Mouse (Mus musculus): ENCODE results near the gene Atxn7l1. TPM values are rescaled to one million over a fixed set of nuclear protein-coding genes. Genes with fewer than 3 reads are reported as not detected.
A peak's percentile ranks its signal among the peaks of the same experiment; 100 is the strongest.
"Not testable (repeated sequence)": the region's sequence is repeated elsewhere in the genome, so short reads cannot be mapped to it uniquely, and the experiment has no call there.

Atxn7l1 gene
- total RNA-seq, 1 experiment: 3.9 TPM

- TF ChIP-seq ZC3H11A (IDR thresholded peaks at IDR 0.05; ENCODE audit: borderline replicate concordance, low read depth, low read length) (no peak), CHD2 (IDR thresholded peaks at IDR 0.05; ENCODE audit: low read depth, low read length) (no peak), MAFK (IDR thresholded peaks at IDR 0.05; ENCODE audit: insufficient read depth, low read depth, low read length) (no peak), HCFC1 (IDR thresholded peaks at IDR 0.05; ENCODE audit: borderline replicate concordance, insufficient read depth, low read length) (no peak), ZNF384 (IDR thresholded peaks at IDR 0.05; ENCODE audit: low read depth, low read length) (no peak)
- in situ Hi-C loops (cut with MboI; ENCODE audit: low sequenced_read_pairs in 2 of 2, unreplicated experiment in 2 of 2): no loop called here
- Histone ChIP-seq H3K4me1 (ENCODE audit: control insufficient read depth in 2 of 2, insufficient read depth in 2 of 2, low read length in 2 of 2, poor library complexity in 1 of 2) (peaks cover 0 to 3% of the 10 kb centered on the region in 2 experiments; a peak in 1 of 4 replicates), H3K9me3 (ENCODE audit: control insufficient read depth, insufficient read depth, low read depth, low read length) (no peaks in the 10 kb centered on the region), H3K4me3 (ENCODE audit: insufficient read depth in 1 of 2, low read depth in 1 of 2, low read length in 2 of 2, poor library complexity in 1 of 2, severe bottlenecking in 1 of 2) (no peak overlapping the region), H3K9ac (ENCODE audit: insufficient read depth, low read depth, low read length, poor library complexity, severe bottlenecking) (no peak overlapping the region), H3K36me3 (ENCODE audit: control insufficient read depth, insufficient read depth, low read length, poor library complexity, severe bottlenecking) (no peaks in the 10 kb centered on the region; the same call in 1 of the 2 replicates), H3K27ac (ENCODE audit: insufficient read depth, low read depth, low read length, poor library complexity, severe bottlenecking) (no peak overlapping the region)
- DNase-seq (ENCODE audit: low read depth, low spot score): no peak
These were observed 12.9 kb downstream of the Atxn7l1 start for GRCm38 (mm10) chr12:33160406-33160805.

- H3K27ac ChIP-seq (ENCODE audit: insufficient read depth, low read depth, low read length, poor library complexity, severe bottlenecking): no peak overlapping the region
- no peaks in the 10 kb centered on the region for H3K9me3 ChIP-seq (ENCODE audit: control insufficient read depth, insufficient read depth, low read depth, low read length)
- peak overlapping the region; percentile 13 to 36; a peak in 2 of 4 replicates for H3K4me3 ChIP-seq (ENCODE audit: insufficient read depth in 1 of 2, low read depth in 1 of 2, low read length in 2 of 2, poor library complexity in 1 of 2, severe bottlenecking in 1 of 2)
- peaks cover 0 to 5% of the 10 kb centered on the region in 2 experiments; a peak in 1 of 4 replicates for H3K4me1 ChIP-seq (ENCODE audit: control insufficient read depth in 2 of 2, insufficient read depth in 2 of 2, low read length in 2 of 2, poor library complexity in 1 of 2)
- in situ Hi-C loops (cut with MboI; ENCODE audit: low sequenced_read_pairs in 2 of 2, unreplicated experiment in 2 of 2): no loop called here
- H3K36me3 ChIP-seq (ENCODE audit: control insufficient read depth, insufficient read depth, low read length, poor library complexity, severe bottlenecking): no peaks in the 10 kb centered on the region; the same call in 1 of the 2 replicates
- no peak for DNase-seq (ENCODE audit: low read depth, low spot score)
- H3K9ac ChIP-seq (ENCODE audit: insufficient read depth, low read depth, low read length, poor library complexity, severe bottlenecking): peak overlapping the region; percentile 41; the same call in 1 of the 2 replicates
- TF ChIP-seq MAFK (IDR thresholded peaks at IDR 0.05; ENCODE audit: insufficient read depth, low read depth, low read length) (no peak), ZC3H11A (IDR thresholded peaks at IDR 0.05; ENCODE audit: borderline replicate concordance, low read depth, low read length) (no peak), HCFC1 (IDR thresholded peaks at IDR 0.05; ENCODE audit: borderline replicate concordance, insufficient read depth, low read length) (no peak), CHD2 (IDR thresholded peaks at IDR 0.05; ENCODE audit: low read depth, low read length) (no peak), ZNF384 (IDR thresholded peaks at IDR 0.05; ENCODE audit: low read depth, low read length) (no peak)
These were observed 15.0 kb downstream of the Atxn7l1 start for GRCm38 (mm10) chr12:33162541-33162940.

- H3K36me3 ChIP-seq (ENCODE audit: control insufficient read depth, insufficient read depth, low read length, poor library complexity, severe bottlenecking); DNase-seq (ENCODE audit: low read depth, low spot score); H3K4me3 ChIP-seq (ENCODE audit: insufficient read depth in 1 of 2, low read depth in 1 of 2, low read length in 2 of 2, poor library complexity in 1 of 2, severe bottlenecking in 1 of 2); in situ Hi-C loops (cut with MboI; ENCODE audit: low sequenced_read_pairs in 2 of 2, unreplicated experiment in 2 of 2); H3K9ac ChIP-seq (ENCODE audit: insufficient read depth, low read depth, low read length, poor library complexity, severe bottlenecking); H3K27ac ChIP-seq (ENCODE audit: insufficient read depth, low read depth, low read length, poor library complexity, severe bottlenecking); H3K4me1 ChIP-seq (ENCODE audit: control insufficient read depth in 2 of 2, insufficient read depth in 2 of 2, low read length in 2 of 2, poor library complexity in 1 of 2); H3K9me3 ChIP-seq (ENCODE audit: control insufficient read depth, insufficient read depth, low read depth, low read length): not testable (repeated sequence)
These were observed 16.5 kb downstream of the Atxn7l1 start for GRCm38 (mm10) chr12:33164019-33164418.

- Histone ChIP-seq H3K36me3 (ENCODE audit: control insufficient read depth, insufficient read depth, low read length, poor library complexity, severe bottlenecking) (no peaks in the 10 kb centered on the region; the same call in 1 of the 2 replicates), H3K4me3 (ENCODE audit: insufficient read depth in 1 of 2, low read depth in 1 of 2, low read length in 2 of 2, poor library complexity in 1 of 2, severe bottlenecking in 1 of 2) (0 out of 4 replicates have a peak overlapping the region, but pooled peaks of 1 of the 2 experiments have one; percentile 28), H3K27ac (ENCODE audit: insufficient read depth, low read depth, low read length, poor library complexity, severe bottlenecking) (no peak overlapping the region), H3K4me1 (ENCODE audit: control insufficient read depth in 2 of 2, insufficient read depth in 2 of 2, low read length in 2 of 2, poor library complexity in 1 of 2) (0 out of 4 replicates have a peak, but pooled peaks cover 0 to 2% of the 10 kb centered on the region in 2 experiments), H3K9me3 (ENCODE audit: control insufficient read depth, insufficient read depth, low read depth, low read length) (no peaks in the 10 kb centered on the region), H3K9ac (ENCODE audit: insufficient read depth, low read depth, low read length, poor library complexity, severe bottlenecking) (peak overlapping the region; percentile 42; the same call in 1 of the 2 replicates)
- in situ Hi-C loops (cut with MboI; ENCODE audit: low sequenced_read_pairs in 2 of 2, unreplicated experiment in 2 of 2): no loop called here
- DNase-seq (ENCODE audit: low read depth, low spot score): no peak
- TF ChIP-seq HCFC1 (IDR thresholded peaks at IDR 0.05; ENCODE audit: borderline replicate concordance, insufficient read depth, low read length) (no peak), MAFK (IDR thresholded peaks at IDR 0.05; ENCODE audit: insufficient read depth, low read depth, low read length) (no peak), CHD2 (IDR thresholded peaks at IDR 0.05; ENCODE audit: low read depth, low read length) (no peak), ZNF384 (IDR thresholded peaks at IDR 0.05; ENCODE audit: low read depth, low read length) (no peak), ZC3H11A (IDR thresholded peaks at IDR 0.05; ENCODE audit: borderline replicate concordance, low read depth, low read length) (no peak)
These were observed 19.2 kb downstream of the Atxn7l1 start for GRCm38 (mm10) chr12:33166712-33167111.

GRCm38 (mm10) chr12:33167545-33167944 is 20.1 kb downstream of the Atxn7l1 start:
- TF ChIP-seq ZNF384 (IDR thresholded peaks at IDR 0.05; ENCODE audit: low read depth, low read length) (no peak), MAFK (IDR thresholded peaks at IDR 0.05; ENCODE audit: insufficient read depth, low read depth, low read length) (no peak), HCFC1 (IDR thresholded peaks at IDR 0.05; ENCODE audit: borderline replicate concordance, insufficient read depth, low read length) (no peak), CHD2 (IDR thresholded peaks at IDR 0.05; ENCODE audit: low read depth, low read length) (no peak), ZC3H11A (IDR thresholded peaks at IDR 0.05; ENCODE audit: borderline replicate concordance, low read depth, low read length) (no peak)
- Histone ChIP-seq H3K27ac (ENCODE audit: insufficient read depth, low read depth, low read length, poor library complexity, severe bottlenecking) (no peak overlapping the region), H3K9ac (ENCODE audit: insufficient read depth, low read depth, low read length, poor library complexity, severe bottlenecking) (no peak overlapping the region), H3K4me1 (ENCODE audit: control insufficient read depth in 2 of 2, insufficient read depth in 2 of 2, low read length in 2 of 2, poor library complexity in 1 of 2) (0 out of 4 replicates have a peak, but pooled peaks cover 0 to 2% of the 10 kb centered on the region in 2 experiments), H3K36me3 (ENCODE audit: control insufficient read depth, insufficient read depth, low read length, poor library complexity, severe bottlenecking) (no peaks in the 10 kb centered on the region; the same call in 1 of the 2 replicates), H3K9me3 (ENCODE audit: control insufficient read depth, insufficient read depth, low read depth, low read length) (no peaks in the 10 kb centered on the region), H3K4me3 (ENCODE audit: insufficient read depth in 1 of 2, low read depth in 1 of 2, low read length in 2 of 2, poor library complexity in 1 of 2, severe bottlenecking in 1 of 2) (no peak overlapping the region)
- in situ Hi-C loops (cut with MboI; ENCODE audit: low sequenced_read_pairs in 2 of 2, unreplicated experiment in 2 of 2): no loop called here
- no peak for DNase-seq (ENCODE audit: low read depth, low spot score)
